Mouse (Mus musculus): Measurements from ENCODE around the gene Mrpl41. TPM values are rescaled to one million over a fixed set of nuclear protein-coding genes. Genes with fewer than 3 reads are reported as not detected.
A peak's percentile ranks its signal among the peaks of the same experiment; 100 is the strongest.
"Not testable (repeated sequence)": the region's sequence is repeated elsewhere in the genome, so short reads cannot be mapped to it uniquely, and the experiment has no call there.

Gene Mrpl41
- 10 to 100 TPM in 4 of 26 experiments, 1 to 10 TPM in 20, not detected in 2; 1.5 to 21.5 (median 4.3) TPM for total RNA-seq (2018; cell fraction: chromatin; rRNA removed)
- total RNA-seq (2018; cell fraction: cytosol; rRNA removed): 10 to 100 TPM; 39.5 to 74.0 (median 58.2) TPM
- total RNA-seq (2018; cell fraction: nucleus; rRNA removed): 10 to 100 TPM in 18 of 26 experiments, 1 to 10 TPM in 8; 3.9 to 35.6 (median 12.8) TPM
- 63.2 to 80.5 TPM (median 76.8 TPM) in 3 replicates for polyA plus RNA-seq (2018)

GRCm38 (mm10) chr2:24974906-24975703, at the start of gene Mrpl41:
Gene Mrpl41, minus strand, starts transcription at chr2:24975098.
- under 1% methylated on average over 60 of the region's 64 CpGs for WGBS (ENCODE audit: missing documents)
- peaks cover 8% of the 10 kb centered on the region for H3K36me3 ChIP-seq (ENCODE audit: inconsistent target)
- H3K27ac ChIP-seq: peak within 1 kb of the TSS; percentile 91
- H3K79me2 ChIP-seq (ENCODE audit: inconsistent target): peaks cover 56% of the 10 kb centered on the region
- peak within 1 kb of the TSS; percentile 91 for H3K4me3 ChIP-seq (ENCODE audit: inconsistent target)

GRCm38 (mm10) chr2:25022678-25023077, 47.8 kb upstream of the Mrpl41 start:
- H3K79me2 ChIP-seq (ENCODE audit: inconsistent target): no peaks in the 10 kb centered on the region
- 100% methylated on average over 1 of the region's 1 CpGs for WGBS (ENCODE audit: missing documents)
- H3K36me3 ChIP-seq (ENCODE audit: inconsistent target): peaks cover 84% of the 10 kb centered on the region
- H3K27ac ChIP-seq: no peak overlapping the region
- no peak overlapping the region for H3K4me3 ChIP-seq (ENCODE audit: inconsistent target)

- H3K4me3 ChIP-seq (ENCODE audit: inconsistent target): no peak overlapping the region
- peaks cover 81% of the 10 kb centered on the region for H3K36me3 ChIP-seq (ENCODE audit: inconsistent target)
- no peak overlapping the region for H3K27ac ChIP-seq
- H3K79me2 ChIP-seq (ENCODE audit: inconsistent target): no peaks in the 10 kb centered on the region
Measured at GRCm38 (mm10) chr2:25008250-25008649, 33.4 kb upstream of the Mrpl41 start.

- peaks cover 86% of the 10 kb centered on the region for H3K36me3 ChIP-seq (ENCODE audit: inconsistent target)
- no peak overlapping the region for H3K27ac ChIP-seq
- 100% methylated on average over 1 of the region's 1 CpGs for WGBS (ENCODE audit: missing documents)
- no peaks in the 10 kb centered on the region for H3K79me2 ChIP-seq (ENCODE audit: inconsistent target)
- no peak overlapping the region for H3K4me3 ChIP-seq (ENCODE audit: inconsistent target)
Measured at GRCm38 (mm10) chr2:25006767-25007166, 31.9 kb upstream of the Mrpl41 start.

- H3K27ac ChIP-seq: no peak overlapping the region
- no peak overlapping the region for H3K4me3 ChIP-seq (ENCODE audit: inconsistent target)
- H3K36me3 ChIP-seq (ENCODE audit: inconsistent target): peaks cover 88% of the 10 kb centered on the region
- whole genome bisulfite sequencing (ENCODE audit: missing documents): 97% methylated on average over 9 of the region's 9 CpGs
- no peaks in the 10 kb centered on the region for H3K79me2 ChIP-seq (ENCODE audit: inconsistent target)
Measured at GRCm38 (mm10) chr2:25003946-25004786, 29.3 kb upstream of the Mrpl41 start.

GRCm38 (mm10) chr2:25000544-25001235, 25.8 kb upstream of the Mrpl41 start:
- no peaks in the 10 kb centered on the region for H3K79me2 ChIP-seq (ENCODE audit: inconsistent target)
- H3K27ac ChIP-seq: no peak overlapping the region
- no peak overlapping the region for H3K4me3 ChIP-seq (ENCODE audit: inconsistent target)
- H3K36me3 ChIP-seq (ENCODE audit: inconsistent target): peaks cover 89% of the 10 kb centered on the region
- 97% methylated on average over 3 of the region's 3 CpGs for WGBS (ENCODE audit: missing documents)

GRCm38 (mm10) chr2:24996471-24996870, 21.6 kb upstream of the Mrpl41 start:
- Histone ChIP-seq H3K4me3 (ENCODE audit: inconsistent target) (no peak overlapping the region), H3K36me3 (ENCODE audit: inconsistent target) (peaks cover 81% of the 10 kb centered on the region)
- 95% methylated on average over 2 of the region's 2 CpGs for WGBS (ENCODE audit: missing documents)

GRCm38 (mm10) chr2:24995332-24995731, 20.4 kb upstream of the Mrpl41 start:
- Histone ChIP-seq H3K36me3 (ENCODE audit: inconsistent target) (peaks cover 81% of the 10 kb centered on the region), H3K4me3 (ENCODE audit: inconsistent target) (no peak overlapping the region), H3K79me2 (ENCODE audit: inconsistent target) (no peaks in the 10 kb centered on the region), H3K27ac (0 out of 2 replicates have a peak overlapping the region, but pooled peaks have one; percentile 5)
- 84% methylated on average over 6 of the region's 6 CpGs for whole genome bisulfite sequencing (ENCODE audit: missing documents)

More at GRCm38 (mm10) chr2:24996471-24996870, 21.6 kb upstream of the Mrpl41 start:
- Histone ChIP-seq H3K27ac (no peak overlapping the region), H3K79me2 (ENCODE audit: inconsistent target) (no peaks in the 10 kb centered on the region)

GRCm38 (mm10) chr2:24987762-24988161, 12.9 kb upstream of the Mrpl41 start:
- 86% methylated on average over 1 of the region's 2 CpGs for WGBS (ENCODE audit: missing documents)
- H3K36me3 ChIP-seq (ENCODE audit: inconsistent target): peaks cover 85% of the 10 kb centered on the region
- H3K79me2 ChIP-seq (ENCODE audit: inconsistent target): no peaks in the 10 kb centered on the region; the same call in 1 of the 2 replicates
- H3K4me3 ChIP-seq (ENCODE audit: inconsistent target): no peak overlapping the region
- H3K27ac ChIP-seq: no peak overlapping the region

GRCm38 (mm10) chr2:24976960-24977359, 2.1 kb upstream of the Mrpl41 start:
- 58% methylated on average over 5 of the region's 5 CpGs for WGBS (ENCODE audit: missing documents)
- Histone ChIP-seq H3K27ac (peak overlapping the region; percentile 91), H3K79me2 (ENCODE audit: inconsistent target) (peaks cover 74% of the 10 kb centered on the region), H3K4me3 (ENCODE audit: inconsistent target) (peak overlapping the region; percentile 77), H3K36me3 (ENCODE audit: inconsistent target) (peaks cover 26% of the 10 kb centered on the region)

GRCm38 (mm10) chr2:24975704-24976297, 903 bp upstream of the Mrpl41 start, which contains the start of gene Pnpla7:
Gene Pnpla7, plus strand, starts transcription at chr2:24976033.
- 4% methylated on average over 15 of the region's 16 CpGs for WGBS (ENCODE audit: missing documents)
- Histone ChIP-seq H3K79me2 (ENCODE audit: inconsistent target) (peaks cover 63% of the 10 kb centered on the region), H3K27ac (peak within 1 kb of the TSS; percentile 91), H3K4me3 (ENCODE audit: inconsistent target) (peak within 1 kb of the TSS; percentile 91), H3K36me3 (ENCODE audit: inconsistent target) (peaks cover 15% of the 10 kb centered on the region)

GRCm38 (mm10) chr2:24974452-24974851, 446 bp downstream of the Mrpl41 start:
- WGBS (ENCODE audit: missing documents): 1% methylated on average over 14 of the region's 17 CpGs
- not testable (repeated sequence) for H3K36me3 ChIP-seq (ENCODE audit: inconsistent target)
- H3K79me2 ChIP-seq (ENCODE audit: inconsistent target): peaks cover 49% of the 10 kb centered on the region
- H3K4me3 ChIP-seq (ENCODE audit: inconsistent target): peak overlapping the region; percentile 91
- peak overlapping the region; percentile 78 for H3K27ac ChIP-seq

GRCm38 (mm10) chr2:24970386-24970785, 4.5 kb downstream of the Mrpl41 start:
- WGBS (ENCODE audit: missing documents): 30% methylated on average over 4 of the region's 4 CpGs
- H3K79me2 ChIP-seq (ENCODE audit: inconsistent target): peaks cover 15% of the 10 kb centered on the region
- H3K27ac ChIP-seq: peak overlapping the region; percentile 37
- no peak overlapping the region for H3K4me3 ChIP-seq (ENCODE audit: inconsistent target)
- peaks cover 21% of the 10 kb centered on the region; the same call in 1 of the 2 replicates for H3K36me3 ChIP-seq (ENCODE audit: inconsistent target)

All from macrophage (primary cell).